Mouse (Mus musculus) brain, embryonic 14.5 days (tissue): ENCODE results near the gene Psip1. TPM values are rescaled to one million over a fixed set of nuclear protein-coding genes. Genes with fewer than 3 reads are reported as not detected.
A peak's percentile ranks its signal among the peaks of the same experiment; 100 is the strongest.

Source experiments
- DNase-seq: peaks from one replicate; pipeline ENCODE4 v3.0.0-alpha.2; 2011; ENCODE audit warnings: low read depth
- CTCF ChIP-seq: fragments of 200-500 bp; IDR thresholded peaks from 2 replicates; pipeline ENCODE4 v1.5.1; 2012; ENCODE audit warnings: inconsistent platforms, mild to moderate bottlenecking, moderate library complexity, borderline replicate concordance; ENCODE audit not compliant: insufficient read depth, insufficient read length; ENCODE audit errors: extremely low read depth
- POLR2A ChIP-seq: fragments of 200-500 bp; IDR thresholded peaks from 2 replicates; pipeline ENCODE4 v1.6.1; 2012; ENCODE audit warnings: mild to moderate bottlenecking, inconsistent platforms, borderline replicate concordance; ENCODE audit not compliant: poor library complexity, insufficient read depth, insufficient read length, severe bottlenecking; ENCODE audit errors: extremely low read depth
- polyA plus RNA-seq: library from polyadenylated mRNA; depleted of rRNA; stranded (reverse); fragments of >200 nt; gene quantifications from 2 replicates; pipeline ENCODE4 v1.2.3, GENCODE M21; 2012

Psip1 gene
- polyA plus RNA-seq, 1 experiment: 298 TPM

- TF ChIP-seq CTCF (no peak), POLR2A (no peak)
- DNase-seq: no peak
These were observed 6.9 kb upstream of the Psip1 start for GRCm38 (mm10) chr4:83493112-83493511.

GRCm38 (mm10) chr4:83489121-83489520, 2.9 kb upstream of the Psip1 start:
- no peak for DNase-seq
- no peak for TF ChIP-seq CTCF
- TF ChIP-seq POLR2A: no peak

GRCm38 (mm10) chr4:83485735-83486116, 533 bp downstream of the Psip1 start:
- peak; percentile 96 for DNase-seq
- peak; percentile 69 for TF ChIP-seq CTCF
- TF ChIP-seq POLR2A: 0 out of 2 replicates have a peak, but pooled peaks have one; percentile 28

- no peak for DNase-seq
- TF ChIP-seq CTCF: no peak
- TF ChIP-seq POLR2A: no peak
These were observed 1.0 kb downstream of the Psip1 start for GRCm38 (mm10) chr4:83485250-83485649.

GRCm38 (mm10) chr4:83468208-83468607, 18.1 kb downstream of the Psip1 start:
- TF ChIP-seq CTCF: no peak
- no peak for TF ChIP-seq POLR2A
- no peak for DNase-seq

- TF ChIP-seq CTCF (no peak), POLR2A (no peak)
- no peak for DNase-seq
These were observed 18.6 kb downstream of the Psip1 start for GRCm38 (mm10) chr4:83467615-83468014.

GRCm38 (mm10) chr4:83464827-83465226, 21.4 kb downstream of the Psip1 start:
- no peak for DNase-seq

GRCm38 (mm10) chr4:83460106-83460505, 26.2 kb downstream of the Psip1 start:
- TF ChIP-seq CTCF: no peak
- no peak for TF ChIP-seq POLR2A
- no peak for DNase-seq

More at GRCm38 (mm10) chr4:83464827-83465226, 21.4 kb downstream of the Psip1 start:
- TF ChIP-seq CTCF: no peak
- no peak for TF ChIP-seq POLR2A

GRCm38 (mm10) chr4:83450785-83451184, 35.5 kb downstream of the Psip1 start:
- DNase-seq: no peak
- TF ChIP-seq CTCF: no peak
- no peak for TF ChIP-seq POLR2A

- no peak for TF ChIP-seq CTCF
- TF ChIP-seq POLR2A: no peak
These were observed 45.2 kb downstream of the Psip1 start for GRCm38 (mm10) chr4:83441050-83441449.

GRCm38 (mm10) chr4:83439045-83439444, 47.2 kb downstream of the Psip1 start:
- DNase-seq: no peak
- TF ChIP-seq CTCF (no peak), POLR2A (no peak)

More at GRCm38 (mm10) chr4:83441050-83441449, 45.2 kb downstream of the Psip1 start:
- no peak for DNase-seq

GRCm38 (mm10) chr4:83438116-83438515, 48.1 kb downstream of the Psip1 start:
- no peak for DNase-seq
- TF ChIP-seq POLR2A (no peak), CTCF (no peak)
